Mouse (Mus musculus): ENCODE measurements around the gene Olfr671. TPM values are rescaled to one million over a fixed set of nuclear protein-coding genes. Genes with fewer than 3 reads are reported as not detected.

The Olfr671 gene
- polyA plus RNA-seq, 1 experiment from 2014 or later, result not detected

Other genes starting within 250 kb of the Olfr671 start
- gene Usp17le, start 201.7 kb downstream of the Olfr671 start, polyA plus RNA-seq (2014; fragmentation: Nextera tagmentation; extraction: Ambion mirVana), result not detected in 2 replicates
- not detected in 2 replicates for gene Usp17lb, start 136.5 kb downstream of the Olfr671 start, polyA plus RNA-seq (2014; fragmentation: Nextera tagmentation; extraction: Ambion mirVana)
- not detected in 2 replicates for gene Usp17la, start 122.1 kb downstream of the Olfr671 start, polyA plus RNA-seq (2014; fragmentation: Nextera tagmentation; extraction: Ambion mirVana)
- gene Olfr665, start 101.1 kb downstream of the Olfr671 start, polyA plus RNA-seq (2014; fragmentation: Nextera tagmentation; extraction: Ambion mirVana), result not detected in 2 replicates
- gene Olfr666, start 83.2 kb downstream of the Olfr671 start, polyA plus RNA-seq (2014; fragmentation: Nextera tagmentation; extraction: Ambion mirVana), result not detected in 2 replicates
- gene Olfr667, start 57.6 kb downstream of the Olfr671 start, polyA plus RNA-seq (2014; fragmentation: Nextera tagmentation; extraction: Ambion mirVana), result not detected in 2 replicates
- gene Olfr668, start 51.1 kb downstream of the Olfr671 start, polyA plus RNA-seq (2014; fragmentation: Nextera tagmentation; extraction: Ambion mirVana), result not detected in 2 replicates
- gene Olfr669, start 44.9 kb downstream of the Olfr671 start, polyA plus RNA-seq (2014; fragmentation: Nextera tagmentation; extraction: Ambion mirVana), result not detected in 2 replicates
- gene Olfr670, start 16.5 kb downstream of the Olfr671 start, polyA plus RNA-seq (2014; fragmentation: Nextera tagmentation; extraction: Ambion mirVana), result not detected in 2 replicates
- not detected in 2 replicates for gene Olfr672, start 22.9 kb upstream of the Olfr671 start, polyA plus RNA-seq (2014; fragmentation: Nextera tagmentation; extraction: Ambion mirVana)
- gene Olfr675, start 49.3 kb upstream of the Olfr671 start, polyA plus RNA-seq (2014; fragmentation: Nextera tagmentation; extraction: Ambion mirVana), result not detected in 2 replicates
- not detected in 2 replicates for gene Olfr676, start 53.6 kb upstream of the Olfr671 start, polyA plus RNA-seq (2014; fragmentation: Nextera tagmentation; extraction: Ambion mirVana)
- gene Olfr677, start 72.2 kb upstream of the Olfr671 start, polyA plus RNA-seq (2014; fragmentation: Nextera tagmentation; extraction: Ambion mirVana), result not detected in 2 replicates
- not detected in 2 replicates for gene Olfr678, start 85.3 kb upstream of the Olfr671 start, polyA plus RNA-seq (2014; fragmentation: Nextera tagmentation; extraction: Ambion mirVana)
- gene Olfr679, start 102.1 kb upstream of the Olfr671 start, polyA plus RNA-seq (2014; fragmentation: Nextera tagmentation; extraction: Ambion mirVana), result not detected in 2 replicates
- not detected in 2 replicates for gene Olfr680-ps1, start 113.7 kb upstream of the Olfr671 start, polyA plus RNA-seq (2014; fragmentation: Nextera tagmentation; extraction: Ambion mirVana)
- gene Olfr681, start 137.7 kb upstream of the Olfr671 start, polyA plus RNA-seq (2014; fragmentation: Nextera tagmentation; extraction: Ambion mirVana), result not detected in 2 replicates
- not detected in 2 replicates for gene Olfr683, start 167.9 kb upstream of the Olfr671 start, polyA plus RNA-seq (2014; fragmentation: Nextera tagmentation; extraction: Ambion mirVana)
- not detected in 2 replicates for gene Olfr684, start 184.5 kb upstream of the Olfr671 start, polyA plus RNA-seq (2014; fragmentation: Nextera tagmentation; extraction: Ambion mirVana)
- not detected in 2 replicates for gene Olfr685, start 206.9 kb upstream of the Olfr671 start, polyA plus RNA-seq (2014; fragmentation: Nextera tagmentation; extraction: Ambion mirVana)
- gene Olfr686, start 228.4 kb upstream of the Olfr671 start, polyA plus RNA-seq (2014; fragmentation: Nextera tagmentation; extraction: Ambion mirVana), result not detected in 2 replicates